Mouse (Mus musculus) intestine, embryonic 16.5 days (tissue): ENCODE measurements at regions not wholly inside any gene's neighbourhood (a gene's known extent, or its start where the extent isn't known, plus 50 kb on each side); places are given as distances from the start of the nearest gene placed in this dataset.

Source experiments
- ATAC-seq: fragments of 200-750 bp; cut with Nextera tagmentation; 2 replicates; pipeline ENCODE4 v1.8.0; 2017; ENCODE audit warnings: moderate TSS enrichment, moderate library complexity
- H3K27ac ChIP-seq: fragments of 300-500 bp; sonication (generic); 2 replicates; pipeline ENCODE4 v1.5.1; 2014; ENCODE audit warnings: mild to moderate bottlenecking, low read length
- H3K27me3 ChIP-seq: fragments of 300-500 bp; sonication (generic); replicated peaks from 2 replicates; pipeline ENCODE4 v1.6.1; 2014; ENCODE audit warnings: low read length, control low read depth, mixed read lengths; ENCODE audit not compliant: control insufficient read depth, insufficient read depth
- H3K36me3 ChIP-seq: fragments of 300-500 bp; sonication (generic); 2 replicates; pipeline ENCODE4 v1.6.1; 2014; ENCODE audit warnings: low read length, control low read depth; ENCODE audit not compliant: control insufficient read depth, insufficient read depth
- H3K4me1 ChIP-seq: fragments of 300-500 bp; sonication (generic); 2 replicates; pipeline ENCODE4 v1.6.1; 2014; ENCODE audit warnings: low read length, control low read depth, mixed read lengths; ENCODE audit not compliant: control insufficient read depth, insufficient read depth
- H3K4me2 ChIP-seq: fragments of 300-500 bp; sonication (generic); 2 replicates; pipeline ENCODE4 v1.6.1; 2014; ENCODE audit warnings: low read depth, low read length, control low read depth
- H3K4me3 ChIP-seq: fragments of 300-500 bp; sonication (generic); 2 replicates; pipeline ENCODE4 v1.5.1; 2014; ENCODE audit warnings: mild to moderate bottlenecking, low read length
- H3K9ac ChIP-seq: fragments of 300-500 bp; sonication (generic); 2 replicates; pipeline ENCODE4 v1.6.1; 2014; ENCODE audit warnings: low read depth, low read length
- H3K9me3 ChIP-seq: fragments of 300-500 bp; sonication (generic); 2 replicates; pipeline ENCODE4 v1.6.1; 2016; ENCODE audit warnings: low read length, control low read depth; ENCODE audit not compliant: control insufficient read depth
- WGBS: fragments of 180-500 bp; shearing (Covaris S2); extraction: QIAGEN DNeasy Blood & Tissue Kit; methylation state at CpG from one replicate; pipeline ENCODE4 v1.1.7; 2014; 5-methylcytosine and 5-hydroxymethylcytosine counted together

DNA sequence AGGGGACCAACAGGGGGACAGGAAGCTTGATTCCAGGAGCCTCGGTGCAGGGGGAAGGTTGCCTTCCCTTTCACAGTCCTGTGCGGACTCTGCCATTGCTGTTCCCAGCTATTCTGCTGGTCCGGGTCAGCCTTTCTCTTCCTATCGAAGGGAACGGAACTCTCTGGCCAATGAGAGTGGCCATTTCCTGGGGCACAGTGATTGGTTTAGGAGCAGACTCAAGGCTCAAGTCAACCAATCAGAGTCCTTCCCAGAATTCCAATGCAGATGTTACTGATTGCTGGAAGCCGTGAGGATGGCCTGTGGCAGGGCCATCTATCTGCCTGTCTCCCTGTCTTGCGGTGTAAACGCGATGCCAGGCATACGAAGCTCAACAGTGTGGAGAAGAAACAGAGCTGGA, 145.3 kb downstream of the Bmp7 start:
- H3K9me3 ChIP-seq, result no peaks in the 10 kb centered on the region
- H3K27me3 ChIP-seq, result peaks cover 7% of the 10 kb centered on the region; the same call in 1 of the 2 replicates
- H3K36me3 ChIP-seq, result no peaks in the 10 kb centered on the region
- no peak overlapping the region for H3K4me3 ChIP-seq
- H3K27ac ChIP-seq, result no peak overlapping the region
- 78% methylated on average over 10 of the region's 10 CpGs for WGBS
- H3K4me1 ChIP-seq, result no peaks in the 10 kb centered on the region
- no peak overlapping the region for H3K9ac ChIP-seq
- ATAC-seq, result no peak
- H3K4me2 ChIP-seq, result no peak overlapping the region

DNA sequence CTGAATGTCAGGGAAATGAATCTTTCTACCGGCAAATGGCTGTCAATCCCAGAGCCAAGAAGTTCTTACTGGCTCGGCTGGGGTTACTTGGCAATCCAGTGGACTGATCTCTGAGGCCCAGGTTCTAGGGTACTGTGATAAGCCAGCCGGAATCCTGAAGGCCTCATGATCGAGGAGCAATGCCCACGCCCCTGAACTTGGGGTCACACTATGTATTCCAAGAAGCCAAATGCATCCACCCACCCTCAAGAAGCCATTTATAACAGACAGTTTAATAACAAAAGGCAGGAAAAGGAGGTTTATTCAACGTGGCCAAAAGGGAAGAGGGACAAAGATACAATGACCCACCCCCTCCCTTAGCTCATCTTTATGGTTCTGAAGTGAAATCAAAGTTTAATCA, 144.0 kb downstream of the Bmp7 start:
- Histone ChIP-seq H3K4me2 (no peak overlapping the region), H3K9ac (no peak overlapping the region), H3K27me3 (no peaks in the 10 kb centered on the region; the same call in 1 of the 2 replicates), H3K4me3 (no peak overlapping the region), H3K9me3 (no peaks in the 10 kb centered on the region), H3K36me3 (no peaks in the 10 kb centered on the region), H3K4me1 (no peaks in the 10 kb centered on the region), H3K27ac (no peak overlapping the region)
- ATAC-seq, result no peak
- WGBS, result 63% methylated on average over 6 of the region's 6 CpGs

DNA sequence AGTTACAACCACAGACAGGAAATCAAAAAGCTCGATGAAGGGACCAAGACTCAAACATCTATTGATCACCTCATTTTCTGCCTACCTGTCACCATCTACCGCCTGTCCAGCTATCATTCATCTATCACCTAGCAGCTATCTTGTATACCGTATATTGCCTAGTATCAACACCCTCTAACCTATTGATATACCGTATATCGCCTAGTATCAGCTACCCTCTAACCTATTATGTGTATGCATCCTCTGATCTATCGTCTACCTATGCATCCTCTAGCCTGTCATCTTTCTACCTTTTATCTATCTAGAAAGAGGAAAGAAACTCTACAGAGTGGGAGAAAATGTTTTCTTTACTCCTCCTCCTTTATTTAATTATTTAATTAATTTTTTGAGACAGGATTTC, 143.2 kb downstream of the Bmp7 start:
- H3K4me3 ChIP-seq, result no peak overlapping the region
- no peaks in the 10 kb centered on the region for H3K4me1 ChIP-seq
- H3K27me3 ChIP-seq, result no peaks in the 10 kb centered on the region; the same call in 1 of the 2 replicates
- no peak overlapping the region for H3K9ac ChIP-seq
- H3K27ac ChIP-seq, result no peak overlapping the region
- H3K36me3 ChIP-seq, result no peaks in the 10 kb centered on the region
- H3K4me2 ChIP-seq, result no peak overlapping the region
- 27% methylated on average over 6 of the region's 6 CpGs for WGBS
- no peaks in the 10 kb centered on the region for H3K9me3 ChIP-seq
- no peak for ATAC-seq

- no peak overlapping the region for H3K4me2 ChIP-seq
- no peak overlapping the region for H3K4me3 ChIP-seq
- no peak overlapping the region for H3K9ac ChIP-seq
- ATAC-seq, result no peak
- no peaks in the 10 kb centered on the region for H3K27me3 ChIP-seq
- no peaks in the 10 kb centered on the region for H3K4me1 ChIP-seq
- H3K9me3 ChIP-seq, result no peaks in the 10 kb centered on the region; the same call in 1 of the 2 replicates
- no peaks in the 10 kb centered on the region for H3K36me3 ChIP-seq
- 49% methylated on average over 10 of the region's 10 CpGs for WGBS
- no peak overlapping the region for H3K27ac ChIP-seq
Observed at GRCm38 (mm10) chr2:172799951-172800350, 140.2 kb downstream of the Bmp7 start.

DNA sequence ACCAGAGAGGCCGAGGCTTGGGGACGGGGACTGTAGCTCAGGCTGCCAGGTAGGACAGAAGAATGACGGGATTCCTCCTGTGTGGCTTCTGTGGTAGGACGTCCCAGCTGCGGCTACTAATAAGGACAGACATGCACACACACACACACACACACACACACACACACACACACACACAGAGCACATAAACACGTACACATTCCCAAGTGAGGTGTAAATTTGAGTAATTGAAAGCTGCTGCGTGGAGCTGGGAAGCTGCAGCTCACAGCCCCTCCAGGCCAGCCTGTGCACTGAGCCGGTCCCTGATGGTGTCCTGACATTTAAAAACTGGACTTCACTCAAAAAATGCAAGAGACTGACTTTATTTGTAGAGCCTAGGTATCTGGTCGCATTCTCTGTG, 139.3 kb downstream of the Bmp7 start:
- Histone ChIP-seq H3K4me3 (no peak overlapping the region), H3K4me1 (no peaks in the 10 kb centered on the region), H3K9me3 (no peaks in the 10 kb centered on the region; the same call in 1 of the 2 replicates), H3K27ac (no peak overlapping the region), H3K36me3 (no peaks in the 10 kb centered on the region), H3K27me3 (no peaks in the 10 kb centered on the region), H3K4me2 (no peak overlapping the region), H3K9ac (no peak overlapping the region)
- WGBS, result 73% methylated on average over 9 of the region's 9 CpGs
- no peak for ATAC-seq

DNA sequence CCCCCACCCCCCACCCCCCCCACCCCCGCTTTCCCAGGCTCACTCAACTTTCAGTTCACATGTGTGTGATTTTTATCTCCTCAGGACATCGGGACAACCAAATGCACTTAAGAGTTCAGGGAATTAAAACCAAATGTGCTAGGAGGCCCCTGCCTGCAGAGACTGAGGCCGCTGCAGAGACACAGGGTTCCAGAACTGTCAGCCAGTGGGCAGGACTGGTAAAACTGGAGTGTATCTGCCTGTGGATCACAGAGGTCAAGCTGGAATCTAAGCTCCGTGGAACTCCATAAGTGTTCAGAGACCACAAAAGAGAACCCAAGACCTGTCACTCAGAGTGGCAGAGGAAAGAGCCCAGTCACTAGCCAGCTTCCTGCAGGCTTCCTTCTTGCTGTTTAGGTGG, 138.3 kb downstream of the Bmp7 start:
- Histone ChIP-seq H3K9ac (no peak overlapping the region), H3K27ac (no peak overlapping the region), H3K9me3 (no peaks in the 10 kb centered on the region; the same call in 1 of the 2 replicates), H3K4me2 (no peak overlapping the region), H3K36me3 (no peaks in the 10 kb centered on the region), H3K4me1 (no peaks in the 10 kb centered on the region), H3K4me3 (no peak overlapping the region), H3K27me3 (no peaks in the 10 kb centered on the region)
- no peak for ATAC-seq
- WGBS, result 50% methylated on average over 4 of the region's 4 CpGs

DNA sequence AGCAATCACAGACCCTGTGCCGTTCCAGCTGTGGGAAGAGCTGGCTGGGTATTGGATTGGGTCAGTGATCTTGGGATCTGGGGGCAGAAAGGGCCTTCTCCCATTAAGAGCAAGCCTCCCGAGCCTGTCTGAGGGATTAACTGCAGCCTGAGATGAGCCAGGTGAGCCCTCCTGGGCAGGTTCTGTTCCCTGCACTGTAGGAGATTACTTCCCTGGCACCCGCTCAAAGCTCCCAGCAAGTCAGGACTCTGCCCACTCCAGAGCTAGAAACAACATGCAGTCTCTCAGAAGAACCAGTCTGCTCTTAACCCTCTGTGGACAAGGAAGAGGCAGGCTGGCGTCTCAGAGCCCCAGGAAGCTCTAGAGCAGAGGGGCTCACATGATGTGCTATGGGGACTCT, 132.7 kb downstream of the Bmp7 start:
- WGBS, result 64% methylated on average over 4 of the region's 4 CpGs
- no peak for ATAC-seq
- Histone ChIP-seq H3K4me1 (no peaks in the 10 kb centered on the region), H3K9ac (no peak overlapping the region), H3K4me3 (no peak overlapping the region), H3K4me2 (no peak overlapping the region), H3K36me3 (no peaks in the 10 kb centered on the region), H3K27me3 (no peaks in the 10 kb centered on the region), H3K9me3 (no peaks in the 10 kb centered on the region; the same call in 1 of the 2 replicates), H3K27ac (no peak overlapping the region)

DNA sequence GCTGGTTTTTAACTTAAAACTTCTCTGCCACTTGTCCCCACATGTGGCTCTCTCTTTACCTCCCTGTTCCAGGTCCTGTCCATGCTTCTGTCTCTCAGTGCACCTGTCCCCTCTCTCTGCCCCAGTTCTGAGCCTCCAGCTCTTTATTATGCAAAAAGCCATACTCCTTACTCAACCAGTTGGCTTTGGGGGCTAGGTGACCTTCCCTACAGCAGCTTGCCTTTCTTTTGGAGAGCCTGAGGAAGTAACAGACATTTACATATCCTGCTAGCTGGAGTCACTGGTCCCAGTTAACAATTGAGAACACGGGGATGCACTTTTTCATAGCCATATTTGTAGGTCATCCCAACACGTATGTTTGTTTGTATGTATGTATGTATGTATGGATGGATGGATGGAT, 130.8 kb downstream of the Bmp7 start:
- H3K27me3 ChIP-seq, result no peaks in the 10 kb centered on the region
- H3K4me2 ChIP-seq, result no peak overlapping the region
- no peak overlapping the region for H3K9ac ChIP-seq
- no peak for ATAC-seq
- H3K4me1 ChIP-seq, result no peaks in the 10 kb centered on the region
- H3K27ac ChIP-seq, result no peak overlapping the region
- WGBS, result 90% methylated on average over 2 of the region's 2 CpGs
- no peaks in the 10 kb centered on the region for H3K9me3 ChIP-seq
- H3K4me3 ChIP-seq, result no peak overlapping the region
- H3K36me3 ChIP-seq, result no peaks in the 10 kb centered on the region

DNA sequence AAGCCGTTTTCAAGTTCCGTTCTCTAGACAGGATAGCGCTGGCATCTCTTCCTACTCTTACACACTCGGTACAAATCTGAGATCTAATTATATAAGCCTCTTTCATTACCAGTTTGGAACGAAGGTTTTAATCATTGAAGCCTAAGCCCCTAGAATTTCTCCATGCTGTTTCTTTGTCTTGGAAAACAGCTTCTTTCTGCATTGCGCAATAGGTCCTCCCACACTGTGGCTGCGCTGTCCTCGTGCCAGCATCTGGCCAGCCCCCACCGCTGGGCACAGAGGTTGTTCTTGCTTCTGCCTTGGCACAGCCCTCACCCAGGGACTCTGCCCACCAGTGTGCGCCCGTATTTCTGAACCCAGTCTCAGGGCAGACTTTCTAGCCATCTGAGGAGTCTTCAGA, 126.8 kb downstream of the Bmp7 start:
- Histone ChIP-seq H3K36me3 (no peaks in the 10 kb centered on the region), H3K9me3 (no peaks in the 10 kb centered on the region), H3K27me3 (no peaks in the 10 kb centered on the region), H3K4me3 (no peak overlapping the region), H3K27ac (no peak overlapping the region), H3K9ac (no peak overlapping the region), H3K4me1 (no peaks in the 10 kb centered on the region), H3K4me2 (no peak overlapping the region)
- no peak for ATAC-seq
- 83% methylated on average over 11 of the region's 11 CpGs for WGBS

DNA sequence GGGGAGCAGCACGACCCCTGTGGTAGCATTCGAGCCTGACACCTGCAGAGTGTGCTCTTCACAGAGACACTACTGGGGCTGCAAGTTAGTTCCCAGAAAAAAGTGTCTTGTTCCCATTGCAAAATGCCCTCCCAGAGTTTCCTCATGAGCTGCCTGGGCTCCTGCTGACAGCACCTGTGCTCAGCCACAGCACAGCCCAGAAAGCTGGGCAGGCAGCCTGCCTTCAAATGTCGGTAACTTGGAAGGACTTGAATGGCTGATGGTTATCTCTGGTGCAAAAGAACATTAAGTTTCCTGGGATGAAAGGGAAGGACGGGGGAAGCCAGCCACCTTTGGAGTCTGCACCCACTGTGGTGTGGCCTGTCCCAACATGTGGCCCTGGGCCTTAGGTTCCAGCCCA, 126.2 kb downstream of the Bmp7 start:
- H3K4me2 ChIP-seq, result no peak overlapping the region
- H3K4me3 ChIP-seq, result no peak overlapping the region
- WGBS, result 65% methylated on average over 4 of the region's 4 CpGs
- H3K36me3 ChIP-seq, result no peaks in the 10 kb centered on the region
- H3K4me1 ChIP-seq, result no peaks in the 10 kb centered on the region
- H3K27ac ChIP-seq, result no peak overlapping the region
- no peak for ATAC-seq
- no peak overlapping the region for H3K9ac ChIP-seq
- H3K9me3 ChIP-seq, result no peaks in the 10 kb centered on the region
- no peaks in the 10 kb centered on the region for H3K27me3 ChIP-seq
